Mouse (Mus musculus): ENCODE measurements around the gene Sart1. TPM values are rescaled to one million over a fixed set of nuclear protein-coding genes. Genes with fewer than 3 reads are reported as not detected.

Sart1 gene
- polyA plus RNA-seq, 1 experiment, result 15.8 TPM

- no peaks in the 10 kb centered on the region for H3K9me3 ChIP-seq (ENCODE audit: control insufficient read depth, low read length)
- no peaks in the 10 kb centered on the region for H3K27me3 ChIP-seq (ENCODE audit: control insufficient read depth)
- peaks cover 34% of the 10 kb centered on the region for H3K36me3 ChIP-seq (ENCODE audit: control insufficient read depth)
- no peak overlapping the region for H3K4me3 ChIP-seq (replicated peaks)
- H3K4me1 ChIP-seq (ENCODE audit: control insufficient read depth), result peaks cover 37% of the 10 kb centered on the region
- TF ChIP-seq TAL1 (IDR thresholded peaks at IDR 0.05; ENCODE audit: low read length) (no peak), GATA1 (IDR thresholded peaks at IDR 0.05; ENCODE audit: low read length) (no peak)
Observed at GRCm38 (mm10) chr19:5426640-5427290, 38.3 kb upstream of the Sart1 start.

- H3K4me1 ChIP-seq (ENCODE audit: control insufficient read depth), result peaks cover 38% of the 10 kb centered on the region
- H3K36me3 ChIP-seq (ENCODE audit: control insufficient read depth), result peaks cover 36% of the 10 kb centered on the region
- no peaks in the 10 kb centered on the region for H3K9me3 ChIP-seq (ENCODE audit: control insufficient read depth, low read length)
- H3K27me3 ChIP-seq (ENCODE audit: control insufficient read depth), result no peaks in the 10 kb centered on the region
- TF ChIP-seq TAL1 (IDR thresholded peaks at IDR 0.05; ENCODE audit: low read length) (no peak), GATA1 (IDR thresholded peaks at IDR 0.05; ENCODE audit: low read length) (no peak)
- H3K4me3 ChIP-seq (replicated peaks), result peak overlapping the region; percentile 89
Observed at GRCm38 (mm10) chr19:5425906-5426565, 37.5 kb upstream of the Sart1 start.

DNA sequence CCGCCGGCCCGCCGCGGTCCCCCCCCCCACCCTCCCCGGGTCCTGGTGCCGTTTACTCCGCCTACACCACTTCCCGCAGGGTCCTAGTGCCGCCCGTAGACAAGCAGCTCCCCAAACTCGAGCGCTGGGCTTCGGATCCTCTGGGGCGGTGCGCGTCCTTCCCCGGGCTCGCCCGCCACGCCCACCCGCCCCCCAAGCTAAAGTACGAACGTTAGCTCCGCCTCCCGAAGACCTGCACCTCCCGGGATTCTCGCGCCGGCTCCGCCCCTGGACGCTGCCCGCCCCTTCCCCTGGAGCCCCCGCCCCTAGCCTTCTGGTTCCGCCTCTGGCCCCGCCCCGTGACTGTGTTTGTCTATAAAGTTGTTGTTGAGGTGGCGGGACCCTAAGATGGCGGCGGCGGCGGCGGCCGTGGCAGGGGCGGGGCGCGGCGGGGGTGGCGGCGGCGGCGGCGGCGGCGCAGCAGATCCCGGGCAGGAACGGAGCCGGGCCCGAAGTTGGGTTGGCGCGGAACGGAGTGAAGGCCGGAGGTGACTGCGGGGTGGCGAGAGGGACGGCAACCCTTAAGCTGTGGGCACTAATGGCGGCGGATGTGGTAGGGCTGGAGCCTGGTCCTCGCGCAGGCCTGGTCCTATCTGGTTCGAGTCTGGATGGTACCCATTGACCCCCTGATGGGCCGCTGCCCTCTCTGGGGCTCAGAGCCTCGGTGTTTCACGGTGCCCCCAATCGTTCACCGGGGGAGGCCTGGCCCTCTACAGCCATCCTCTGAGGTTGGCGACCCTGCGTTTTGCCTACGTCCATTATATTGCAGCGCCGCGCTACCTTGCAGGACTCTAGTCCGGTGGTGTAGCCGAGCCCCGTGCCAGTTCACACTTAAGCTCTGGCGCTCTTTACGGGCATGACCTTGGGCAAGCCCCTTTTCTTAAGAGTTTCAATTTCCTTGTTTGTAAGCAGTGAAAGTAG is 36.6 kb upstream of the Sart1 start, which contains the start of the genes Drap1 and AI837181:
Drap1 (minus strand) TSS at position 198 of the 960 bp plus-strand sequence.
AI837181 (plus strand) TSS at position 363 of the 960 bp plus-strand sequence.
- H3K9me3 ChIP-seq (ENCODE audit: control insufficient read depth, low read length), result no peaks in the 10 kb centered on the region
- no peaks in the 10 kb centered on the region for H3K27me3 ChIP-seq (ENCODE audit: control insufficient read depth)
- peaks cover 45% of the 10 kb centered on the region for H3K36me3 ChIP-seq (ENCODE audit: control insufficient read depth)
- peak within 1 kb of the TSS; percentile 89 for H3K4me3 ChIP-seq (replicated peaks)
- TF ChIP-seq GATA1 (IDR thresholded peaks at IDR 0.05; ENCODE audit: low read length), result no peak
- TF ChIP-seq TAL1 (IDR thresholded peaks at IDR 0.05; ENCODE audit: low read length), result no peak
- peaks cover 42% of the 10 kb centered on the region for H3K4me1 ChIP-seq (ENCODE audit: control insufficient read depth)

DNA sequence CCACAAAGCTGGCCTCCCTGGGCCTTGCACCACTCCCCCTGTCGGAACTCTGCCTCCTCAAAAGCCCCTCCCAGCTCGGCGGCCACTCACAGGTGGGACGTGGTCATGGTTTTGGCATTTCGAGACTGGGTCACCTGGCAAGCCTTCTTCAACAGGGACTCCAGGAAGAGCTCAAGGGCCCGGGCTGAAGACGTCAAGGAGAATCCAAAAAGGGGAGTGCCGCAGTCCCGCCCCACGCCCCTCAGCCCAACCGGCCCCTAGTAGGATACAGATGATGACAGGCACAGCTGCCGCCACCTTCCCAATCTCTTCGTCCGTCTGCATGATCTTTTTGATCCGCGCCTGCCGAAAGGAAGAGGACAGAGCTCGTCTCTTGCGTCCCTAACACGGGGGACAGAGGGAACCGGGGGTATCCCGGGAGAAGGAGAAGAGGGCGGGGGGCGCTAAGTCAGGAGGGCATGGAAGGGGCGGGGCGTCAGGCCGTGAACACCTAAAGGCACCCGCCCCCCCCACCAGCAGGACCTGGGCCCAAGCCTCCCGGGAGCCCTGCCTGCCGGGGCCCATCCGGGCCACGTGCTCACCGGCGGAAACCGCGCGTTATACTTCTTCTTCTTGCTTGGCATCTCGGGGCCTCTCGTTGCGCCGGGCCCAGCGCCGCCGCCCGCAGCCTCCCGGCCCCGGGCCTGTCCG is 35.7 kb upstream of the Sart1 start:
- H3K4me1 ChIP-seq (ENCODE audit: control insufficient read depth), result peaks cover 44% of the 10 kb centered on the region
- TF ChIP-seq TAL1 (IDR thresholded peaks at IDR 0.05; ENCODE audit: low read length) (no peak), GATA1 (IDR thresholded peaks at IDR 0.05; ENCODE audit: low read length) (no peak)
- peaks cover 48% of the 10 kb centered on the region for H3K36me3 ChIP-seq (ENCODE audit: control insufficient read depth)
- peak overlapping the region; percentile 89 for H3K4me3 ChIP-seq (replicated peaks)
- no peaks in the 10 kb centered on the region for H3K9me3 ChIP-seq (ENCODE audit: control insufficient read depth, low read length)
- H3K27me3 ChIP-seq (ENCODE audit: control insufficient read depth), result no peaks in the 10 kb centered on the region

DNA sequence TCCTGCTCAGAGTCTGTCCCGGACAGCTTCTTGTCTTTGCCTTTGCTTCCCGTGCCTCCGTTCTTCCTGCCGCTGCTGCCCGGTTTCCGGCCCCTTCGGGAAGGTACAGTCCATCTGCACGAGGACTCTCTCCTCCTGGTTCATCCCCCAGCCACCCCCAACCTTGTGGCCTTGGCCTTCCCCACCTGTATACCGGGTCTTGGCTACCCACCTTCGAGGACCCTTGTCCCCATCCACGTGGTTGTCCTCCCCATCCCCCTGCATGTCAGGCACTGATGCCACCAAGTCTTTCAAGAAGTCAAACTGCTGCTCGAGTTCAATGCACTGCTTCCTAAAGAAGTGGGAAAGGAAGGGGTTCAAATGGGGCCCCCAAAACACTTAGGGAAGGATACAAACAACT is 35.1 kb upstream of the Sart1 start:
- Histone ChIP-seq H3K27me3 (ENCODE audit: control insufficient read depth) (no peaks in the 10 kb centered on the region), H3K36me3 (ENCODE audit: control insufficient read depth) (peaks cover 48% of the 10 kb centered on the region), H3K9me3 (ENCODE audit: control insufficient read depth, low read length) (no peaks in the 10 kb centered on the region), H3K4me3 (replicated peaks) (peak overlapping the region; percentile 89), H3K4me1 (ENCODE audit: control insufficient read depth) (peaks cover 44% of the 10 kb centered on the region)
- TF ChIP-seq GATA1 (IDR thresholded peaks at IDR 0.05; ENCODE audit: low read length), result no peak
- TF ChIP-seq TAL1 (IDR thresholded peaks at IDR 0.05; ENCODE audit: low read length), result no peak

DNA sequence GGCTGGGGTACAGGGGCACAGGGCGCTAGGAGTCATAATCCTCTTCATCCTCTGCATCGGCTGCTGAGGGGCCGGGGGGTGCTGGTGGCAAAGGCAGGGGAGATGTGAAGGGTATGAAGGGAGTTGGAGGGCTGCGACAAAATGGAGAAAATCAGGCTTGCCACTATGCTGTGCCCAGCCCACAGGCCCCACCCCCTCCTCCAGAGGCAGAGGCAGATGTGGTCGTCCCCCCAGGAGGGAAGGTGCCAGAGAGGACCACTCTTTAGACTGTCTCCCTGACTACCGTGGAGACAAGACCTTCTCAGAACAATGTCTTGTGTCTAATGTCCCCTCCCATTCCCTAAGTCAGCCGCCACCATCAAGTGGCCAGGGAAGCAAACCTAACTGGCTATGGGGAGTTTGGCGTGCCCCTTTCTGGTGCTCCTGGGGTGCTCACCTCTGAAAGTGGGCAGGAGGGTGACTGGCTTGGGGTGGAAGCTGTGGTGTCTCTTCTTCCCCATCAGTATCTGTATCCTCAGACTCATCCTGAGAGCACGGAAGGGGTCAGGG is 34.5 kb upstream of the Sart1 start:
- Histone ChIP-seq H3K27me3 (ENCODE audit: control insufficient read depth) (no peaks in the 10 kb centered on the region), H3K36me3 (ENCODE audit: control insufficient read depth) (peaks cover 47% of the 10 kb centered on the region), H3K9me3 (ENCODE audit: control insufficient read depth, low read length) (no peaks in the 10 kb centered on the region), H3K4me1 (ENCODE audit: control insufficient read depth) (peaks cover 44% of the 10 kb centered on the region), H3K4me3 (replicated peaks) (no peak overlapping the region)
- TF ChIP-seq TAL1 (IDR thresholded peaks at IDR 0.05; ENCODE audit: low read length) (no peak), GATA1 (IDR thresholded peaks at IDR 0.05; ENCODE audit: low read length) (no peak)

DNA sequence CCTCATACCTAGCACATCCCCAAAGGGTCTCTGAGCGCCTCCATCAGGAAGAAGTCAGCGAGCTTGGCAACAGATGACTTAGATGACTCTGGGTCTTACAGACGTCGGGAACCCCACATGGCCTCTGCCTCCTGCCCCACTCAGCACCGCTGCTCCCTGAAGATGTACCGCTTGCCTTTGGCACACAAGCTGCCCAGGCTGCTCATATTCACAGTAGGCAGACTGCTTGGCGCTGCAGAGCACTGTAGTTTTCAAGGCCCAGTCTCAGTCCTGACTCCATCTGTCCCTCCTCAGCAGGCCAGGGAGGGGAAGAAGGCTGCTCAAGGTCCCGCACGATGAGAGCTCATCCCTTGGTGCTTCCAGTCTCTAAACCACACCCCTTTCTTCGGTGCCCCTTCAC is 33.8 kb upstream of the Sart1 start:
- peaks cover 44% of the 10 kb centered on the region for H3K4me1 ChIP-seq (ENCODE audit: control insufficient read depth)
- H3K27me3 ChIP-seq (ENCODE audit: control insufficient read depth), result no peaks in the 10 kb centered on the region
- H3K36me3 ChIP-seq (ENCODE audit: control insufficient read depth), result peaks cover 46% of the 10 kb centered on the region
- H3K9me3 ChIP-seq (ENCODE audit: control insufficient read depth, low read length), result no peaks in the 10 kb centered on the region
- H3K4me3 ChIP-seq (replicated peaks), result no peak overlapping the region
- TF ChIP-seq TAL1 (IDR thresholded peaks at IDR 0.05; ENCODE audit: low read length), result no peak
- TF ChIP-seq GATA1 (IDR thresholded peaks at IDR 0.05; ENCODE audit: low read length), result no peak

- TF ChIP-seq TAL1 (IDR thresholded peaks at IDR 0.05; ENCODE audit: low read length) (no peak), GATA1 (IDR thresholded peaks at IDR 0.05; ENCODE audit: low read length) (no peak)
Observed at GRCm38 (mm10) chr19:5421784-5422183, 33.3 kb upstream of the Sart1 start.

More at GRCm38 (mm10) chr19:5421784-5422183, 33.3 kb upstream of the Sart1 start:
- H3K9me3 ChIP-seq (ENCODE audit: control insufficient read depth, low read length), result no peaks in the 10 kb centered on the region
- no peak overlapping the region for H3K4me3 ChIP-seq (replicated peaks)
- H3K4me1 ChIP-seq (ENCODE audit: control insufficient read depth), result peaks cover 41% of the 10 kb centered on the region
- no peaks in the 10 kb centered on the region for H3K27me3 ChIP-seq (ENCODE audit: control insufficient read depth)
- H3K36me3 ChIP-seq (ENCODE audit: control insufficient read depth), result peaks cover 41% of the 10 kb centered on the region
